Mouse (Mus musculus): ENCODE results near the gene Panx3. TPM values are rescaled to one million over a fixed set of nuclear protein-coding genes. Genes with fewer than 3 reads are reported as not detected.

Gene Panx3
- polyA plus RNA-seq (2012), result not detected in 2 replicates

DNA sequence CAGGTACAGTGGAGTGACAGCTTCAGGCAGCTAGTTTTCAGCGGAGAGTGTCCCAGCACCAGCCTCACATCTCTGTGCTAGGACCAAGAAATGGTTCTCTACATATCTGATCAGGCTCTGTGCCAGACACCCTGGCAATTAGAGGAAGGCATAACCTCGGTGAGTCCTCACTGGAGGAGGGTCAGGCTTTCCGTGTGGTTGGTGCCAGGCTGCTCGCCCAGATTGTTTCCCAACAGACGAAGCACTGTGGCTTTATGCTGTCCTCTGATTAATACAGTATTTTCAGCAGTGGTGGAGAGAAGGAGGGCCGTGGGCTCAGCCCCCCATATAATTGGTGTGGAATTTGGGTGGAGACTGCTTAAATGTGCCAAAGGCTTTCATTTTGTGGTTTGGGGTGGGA lies at the start of gene Panx3:
Panx3 (minus strand) TSS at position 121 of the 400 bp plus-strand sequence.
- Histone ChIP-seq H3K4me3 (replicated peaks) (no peak within 1 kb of the TSS), H3K27me3 (ENCODE audit: control insufficient read depth) (no peaks in the 10 kb centered on the region; the same call in 1 of the 2 replicates), H3K9me3 (ENCODE audit: control insufficient read depth, low read length) (no peaks in the 10 kb centered on the region), H3K36me3 (ENCODE audit: control insufficient read depth) (no peaks in the 10 kb centered on the region), H3K4me1 (ENCODE audit: control insufficient read depth) (no peaks in the 10 kb centered on the region)
- no peak for TF ChIP-seq GATA1 (IDR thresholded peaks at IDR 0.05; ENCODE audit: low read length)

DNA sequence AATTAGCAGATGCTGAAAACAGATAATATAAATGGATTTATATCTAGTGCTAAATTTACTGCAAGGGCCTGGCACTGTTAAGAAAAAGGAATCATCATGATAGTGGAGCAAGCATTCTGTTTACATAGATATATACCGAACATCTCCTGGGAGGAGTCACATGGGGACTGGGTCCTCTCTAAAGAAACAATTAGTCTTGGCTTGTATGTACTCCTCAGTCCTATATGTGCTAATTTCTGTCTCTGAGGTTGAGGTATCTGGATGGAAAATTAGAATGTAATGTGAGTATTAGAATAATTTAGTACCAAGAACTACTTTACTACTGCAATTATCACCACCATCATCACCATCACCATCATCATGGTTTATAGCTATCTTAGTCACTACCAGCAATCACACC lies 47.1 kb upstream of the Panx3 start, which contains the start of gene Olfr160:
Olfr160 (minus strand) TSS at position 101 of the 400 bp plus-strand sequence.
- H3K4me3 ChIP-seq (replicated peaks), result no peak within 1 kb of the TSS
- no peaks in the 10 kb centered on the region for H3K27me3 ChIP-seq (ENCODE audit: control insufficient read depth)
- no peaks in the 10 kb centered on the region for H3K4me1 ChIP-seq (ENCODE audit: control insufficient read depth)
- no peaks in the 10 kb centered on the region for H3K9me3 ChIP-seq (ENCODE audit: control insufficient read depth, low read length)
- TF ChIP-seq GATA1 (IDR thresholded peaks at IDR 0.05; ENCODE audit: low read length), result no peak
- no peak for TF ChIP-seq TAL1 (IDR thresholded peaks at IDR 0.05; ENCODE audit: low read length)
- no peaks in the 10 kb centered on the region for H3K36me3 ChIP-seq (ENCODE audit: control insufficient read depth)

DNA sequence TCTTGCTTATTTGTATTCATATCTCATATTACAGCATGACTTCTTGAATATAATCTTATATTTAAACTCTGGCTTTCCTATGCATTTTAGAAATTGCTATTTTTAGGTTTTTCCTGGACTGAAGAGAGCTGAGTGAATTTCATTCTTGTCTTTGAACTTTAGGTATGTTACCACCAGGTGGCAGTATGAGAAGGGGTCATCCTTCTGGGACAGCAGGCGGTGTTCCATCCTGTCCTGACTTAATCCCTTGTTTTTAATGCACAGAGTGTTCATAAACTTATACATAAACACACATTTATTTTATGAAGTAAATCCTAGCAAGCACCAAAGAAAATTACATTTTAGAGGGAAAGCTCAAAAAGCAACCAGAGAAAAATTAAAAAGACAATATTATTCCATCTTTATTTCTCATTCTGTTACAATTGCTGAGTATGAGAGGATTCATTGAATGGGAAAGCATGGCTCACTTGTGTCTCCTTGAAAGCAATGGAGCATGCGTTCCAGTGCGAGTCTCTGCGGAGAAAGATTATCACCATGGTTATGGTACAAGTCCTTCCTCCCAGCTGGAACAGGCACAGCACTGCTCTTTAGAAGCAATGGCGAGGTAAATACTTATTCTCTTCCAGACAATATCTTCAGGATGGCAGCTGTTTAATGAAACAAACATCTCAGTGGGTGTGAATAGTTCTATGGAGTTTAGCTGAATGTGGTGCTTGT lies 21.1 kb upstream of the Panx3 start:
- no peaks in the 10 kb centered on the region for H3K9me3 ChIP-seq (ENCODE audit: control insufficient read depth, low read length)
- H3K4me3 ChIP-seq (replicated peaks), result no peak overlapping the region
- no peaks in the 10 kb centered on the region for H3K27me3 ChIP-seq (ENCODE audit: control insufficient read depth)
- H3K4me1 ChIP-seq (ENCODE audit: control insufficient read depth), result no peaks in the 10 kb centered on the region
- no peaks in the 10 kb centered on the region for H3K36me3 ChIP-seq (ENCODE audit: control insufficient read depth)
- TF ChIP-seq TAL1 (IDR thresholded peaks at IDR 0.05; ENCODE audit: low read length) (no peak), GATA1 (IDR thresholded peaks at IDR 0.05; ENCODE audit: low read length) (no peak)

DNA sequence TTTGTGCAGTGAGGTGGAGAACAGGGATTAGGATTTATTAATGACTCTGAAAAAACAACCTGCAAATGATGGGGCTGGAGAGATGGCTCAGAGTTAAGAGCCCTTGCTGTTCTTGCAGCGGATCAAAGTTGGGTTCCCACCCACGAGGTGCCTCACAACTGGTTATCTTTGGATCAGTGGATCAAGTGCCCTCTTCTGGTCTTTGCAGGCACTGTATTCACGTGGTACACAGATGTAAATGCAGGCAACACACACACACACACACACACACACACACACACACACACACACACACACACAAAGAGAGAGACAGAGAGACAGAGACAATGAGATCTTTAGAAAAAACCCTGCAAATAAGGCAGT lies 18.9 kb upstream of the Panx3 start:
- no peak for TF ChIP-seq TAL1 (IDR thresholded peaks at IDR 0.05; ENCODE audit: low read length)
- TF ChIP-seq GATA1 (IDR thresholded peaks at IDR 0.05; ENCODE audit: low read length), result no peak
- Histone ChIP-seq H3K4me3 (replicated peaks) (no peak overlapping the region), H3K4me1 (ENCODE audit: control insufficient read depth) (no peaks in the 10 kb centered on the region), H3K27me3 (ENCODE audit: control insufficient read depth) (no peaks in the 10 kb centered on the region), H3K9me3 (ENCODE audit: control insufficient read depth, low read length) (no peaks in the 10 kb centered on the region), H3K36me3 (ENCODE audit: control insufficient read depth) (no peaks in the 10 kb centered on the region)

DNA sequence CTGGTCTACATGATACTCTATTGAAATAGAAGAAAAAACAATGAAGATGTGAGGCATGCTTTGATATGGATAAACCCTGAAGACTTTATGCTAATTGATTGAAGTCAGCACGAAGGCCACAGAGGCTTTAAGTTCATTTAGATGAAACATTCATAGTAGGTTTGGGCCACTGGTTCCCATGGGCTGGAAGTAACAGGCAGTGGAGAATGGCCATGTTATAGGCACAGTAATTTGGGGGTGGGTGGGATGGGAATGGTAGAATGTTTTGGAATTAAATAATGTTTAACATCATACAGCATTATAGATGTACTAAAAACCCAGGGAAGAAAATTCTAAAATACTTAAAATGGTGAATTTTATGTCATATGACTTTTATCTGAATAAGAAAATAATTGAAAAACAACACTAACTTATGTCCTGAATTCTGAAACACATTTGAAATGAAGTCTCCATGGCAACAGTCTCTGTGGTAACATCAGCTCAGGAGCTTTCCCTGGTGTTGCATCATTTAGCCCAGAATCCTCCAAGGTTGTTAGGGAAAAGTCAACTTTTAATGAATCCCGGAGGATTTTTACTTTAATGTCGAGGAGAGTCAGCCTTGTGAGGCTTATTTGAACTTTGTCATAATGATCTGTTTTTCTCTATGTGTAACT lies 18.4 kb upstream of the Panx3 start:
- H3K9me3 ChIP-seq (ENCODE audit: control insufficient read depth, low read length), result no peaks in the 10 kb centered on the region
- no peak overlapping the region for H3K4me3 ChIP-seq (replicated peaks)
- H3K27me3 ChIP-seq (ENCODE audit: control insufficient read depth), result no peaks in the 10 kb centered on the region
- TF ChIP-seq GATA1 (IDR thresholded peaks at IDR 0.05; ENCODE audit: low read length) (no peak), TAL1 (IDR thresholded peaks at IDR 0.05; ENCODE audit: low read length) (no peak)
- H3K4me1 ChIP-seq (ENCODE audit: control insufficient read depth), result no peaks in the 10 kb centered on the region
- H3K36me3 ChIP-seq (ENCODE audit: control insufficient read depth), result no peaks in the 10 kb centered on the region

DNA sequence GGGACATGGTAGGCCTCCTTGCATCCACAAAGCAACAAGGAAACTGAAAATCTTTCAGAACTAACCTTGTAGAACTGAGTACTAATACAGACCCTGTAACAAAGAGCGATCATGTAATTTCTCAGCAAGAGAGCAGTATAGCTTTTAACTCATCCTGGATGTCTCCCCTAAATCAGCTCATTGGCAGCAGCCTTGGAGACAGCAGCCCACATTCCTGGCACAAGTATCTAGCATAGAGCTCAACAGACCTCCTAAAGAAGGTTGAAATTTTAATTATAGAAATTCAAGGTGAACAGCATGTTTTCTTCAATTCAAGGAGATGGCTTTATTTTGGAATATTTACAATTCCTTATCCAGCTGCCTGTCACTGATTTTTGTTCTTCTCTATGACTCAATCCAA lies 12.1 kb upstream of the Panx3 start:
- Histone ChIP-seq H3K4me1 (ENCODE audit: control insufficient read depth) (no peaks in the 10 kb centered on the region), H3K4me3 (replicated peaks) (no peak overlapping the region), H3K36me3 (ENCODE audit: control insufficient read depth) (no peaks in the 10 kb centered on the region), H3K27me3 (ENCODE audit: control insufficient read depth) (no peaks in the 10 kb centered on the region), H3K9me3 (ENCODE audit: control insufficient read depth, low read length) (no peaks in the 10 kb centered on the region)
- TF ChIP-seq TAL1 (IDR thresholded peaks at IDR 0.05; ENCODE audit: low read length) (no peak), GATA1 (IDR thresholded peaks at IDR 0.05; ENCODE audit: low read length) (no peak)

DNA sequence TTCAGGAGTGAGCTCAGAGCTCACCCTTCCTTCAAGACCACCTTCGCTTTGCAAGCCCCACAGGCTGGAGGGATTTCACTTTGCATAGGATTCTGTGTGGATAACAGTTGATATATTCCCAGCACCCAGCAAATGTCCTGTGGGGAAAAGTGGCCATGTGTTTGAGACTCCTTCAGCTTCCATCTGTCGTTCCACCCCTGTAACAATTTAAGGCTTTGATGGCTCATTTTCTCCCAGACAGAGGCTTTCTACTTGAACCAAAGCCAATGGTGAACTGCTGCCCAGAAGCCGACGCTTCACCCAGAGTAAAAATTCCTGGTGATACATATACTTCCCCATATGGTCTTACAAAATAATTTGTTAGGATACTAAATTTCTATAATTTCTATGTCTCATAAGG lies 6.3 kb upstream of the Panx3 start:
- no peaks in the 10 kb centered on the region for H3K36me3 ChIP-seq (ENCODE audit: control insufficient read depth)
- H3K4me1 ChIP-seq (ENCODE audit: control insufficient read depth), result no peaks in the 10 kb centered on the region
- TF ChIP-seq GATA1 (IDR thresholded peaks at IDR 0.05; ENCODE audit: low read length) (no peak), TAL1 (IDR thresholded peaks at IDR 0.05; ENCODE audit: low read length) (no peak)
- no peak overlapping the region for H3K4me3 ChIP-seq (replicated peaks)
- H3K9me3 ChIP-seq (ENCODE audit: control insufficient read depth, low read length), result no peaks in the 10 kb centered on the region
- H3K27me3 ChIP-seq (ENCODE audit: control insufficient read depth), result no peaks in the 10 kb centered on the region

DNA sequence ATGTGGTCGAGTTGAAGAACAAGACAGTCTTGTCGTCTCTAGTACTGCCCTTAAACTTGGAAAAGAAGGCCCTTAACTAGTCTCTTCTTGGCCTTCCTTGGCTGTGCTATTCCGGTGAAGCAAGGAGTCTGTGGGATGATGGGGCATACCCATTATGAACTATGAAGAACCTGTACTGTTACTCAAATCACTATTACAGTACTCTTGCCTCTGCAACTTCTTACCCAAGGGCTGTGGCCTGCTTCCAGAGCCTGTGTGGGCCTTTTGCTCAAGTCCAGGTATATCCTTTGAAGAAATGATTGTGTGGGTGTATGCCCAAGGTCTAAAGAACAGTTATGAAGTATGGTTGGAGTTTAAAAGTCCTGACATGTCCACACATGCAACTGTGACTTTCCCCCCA lies 1.2 kb upstream of the Panx3 start:
- H3K36me3 ChIP-seq (ENCODE audit: control insufficient read depth), result no peaks in the 10 kb centered on the region
- H3K9me3 ChIP-seq (ENCODE audit: control insufficient read depth, low read length), result no peaks in the 10 kb centered on the region
- TF ChIP-seq TAL1 (IDR thresholded peaks at IDR 0.05; ENCODE audit: low read length) (no peak), GATA1 (IDR thresholded peaks at IDR 0.05; ENCODE audit: low read length) (no peak)
- H3K4me1 ChIP-seq (ENCODE audit: control insufficient read depth), result no peaks in the 10 kb centered on the region
- no peaks in the 10 kb centered on the region; the same call in 1 of the 2 replicates for H3K27me3 ChIP-seq (ENCODE audit: control insufficient read depth)
- H3K4me3 ChIP-seq (replicated peaks), result no peak overlapping the region

DNA sequence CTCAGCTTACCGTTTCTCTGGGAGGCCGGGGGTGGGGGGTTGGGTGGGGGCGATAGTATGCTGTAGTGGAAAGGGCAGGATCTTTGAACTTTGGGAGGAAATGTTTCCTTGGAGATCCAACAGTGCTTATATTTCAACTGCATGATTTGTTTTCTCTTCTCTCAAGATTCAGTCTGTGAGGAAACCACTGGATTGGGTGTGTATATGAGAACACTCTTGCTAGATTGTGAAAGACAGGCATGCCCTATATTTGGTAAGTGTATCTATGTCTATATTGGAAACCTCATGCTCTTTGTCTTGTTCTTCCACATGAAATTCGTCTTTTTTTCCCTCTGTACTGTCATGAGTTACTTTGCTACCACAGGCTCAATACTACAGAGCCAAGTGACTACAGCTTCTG lies 643 bp upstream of the Panx3 start:
- H3K9me3 ChIP-seq (ENCODE audit: control insufficient read depth, low read length), result no peaks in the 10 kb centered on the region
- no peaks in the 10 kb centered on the region for H3K4me1 ChIP-seq (ENCODE audit: control insufficient read depth)
- H3K27me3 ChIP-seq (ENCODE audit: control insufficient read depth), result no peaks in the 10 kb centered on the region; the same call in 1 of the 2 replicates
- no peak for TF ChIP-seq TAL1 (IDR thresholded peaks at IDR 0.05; ENCODE audit: low read length)
- TF ChIP-seq GATA1 (IDR thresholded peaks at IDR 0.05; ENCODE audit: low read length), result no peak
- H3K36me3 ChIP-seq (ENCODE audit: control insufficient read depth), result no peaks in the 10 kb centered on the region
- no peak overlapping the region for H3K4me3 ChIP-seq (replicated peaks)
